Mouse (Mus musculus) megakaryocyte, embryonic 14.5 days (primary cell): ENCODE results near the gene Ric8a.

Experiments used
- FLI1 ChIP-seq: IDR thresholded peaks from 2 replicates; pipeline ENCODE4 v1.6.1; 2012; ENCODE audit warnings: low read length, inconsistent platforms, mixed read lengths
- GATA1 ChIP-seq: IDR thresholded peaks from 3 replicates; pipeline ENCODE4 v1.6.1; 2012; ENCODE audit warnings: mixed read lengths, low read length, inconsistent platforms, borderline replicate concordance

DNA sequence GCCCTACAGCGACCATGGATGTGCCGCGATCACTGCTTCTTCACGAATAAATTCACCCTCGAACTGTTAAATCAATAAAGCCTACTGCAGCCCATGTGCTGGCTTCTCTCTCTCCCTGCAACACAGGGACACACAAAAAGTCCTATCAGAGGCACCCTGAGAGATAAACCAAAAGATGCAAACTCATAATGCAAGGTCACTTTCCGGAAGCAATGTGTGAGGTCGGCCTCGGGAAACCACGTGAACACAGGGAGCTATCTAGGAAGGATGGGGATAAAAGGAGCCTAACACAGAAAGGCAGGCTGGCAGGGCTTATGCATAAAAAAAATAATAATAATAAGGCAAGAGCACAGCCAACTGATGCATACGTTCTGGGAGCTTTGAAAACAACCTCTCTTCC, 10.1 kb upstream of the Ric8a start:
- TF ChIP-seq GATA1: no peak
- TF ChIP-seq FLI1: no peak
